Mouse (Mus musculus): Measurements from ENCODE around the gene Zfyve9.

DNA sequence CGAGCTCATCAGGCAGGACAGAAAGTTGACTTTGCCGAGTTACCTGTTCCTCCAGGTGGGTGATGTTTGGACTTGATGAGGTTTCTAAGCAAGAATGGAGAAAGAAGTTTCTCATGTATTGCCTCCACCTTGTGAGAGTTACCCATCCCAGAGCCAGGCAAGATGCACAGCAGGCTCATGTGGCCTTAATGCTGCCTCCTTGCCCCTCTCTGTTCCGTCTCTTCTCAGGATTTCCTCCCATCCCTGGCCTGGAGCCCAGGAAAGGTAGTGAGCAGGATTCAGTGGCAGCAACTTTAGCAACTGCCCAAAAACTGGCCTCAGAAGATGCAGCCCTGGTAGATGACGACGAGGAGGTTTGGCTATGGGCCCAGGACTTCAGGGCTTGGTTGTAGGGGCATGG lies 153.5 kb downstream of the Zfyve9 start:
- TF ChIP-seq CTCF (IDR thresholded peaks at IDR 0.05; ENCODE audit: insufficient read depth, low read depth, low read length): no peak
- TF ChIP-seq POLR2A (IDR thresholded peaks at IDR 0.05; ENCODE audit: insufficient read depth, low read depth, low read length): no peak
